Mouse (Mus musculus): ENCODE results near the gene Pex6. TPM values are rescaled to one million over a fixed set of nuclear protein-coding genes. Genes with fewer than 3 reads are reported as not detected.

The Pex6 gene
- polyA plus RNA-seq (2016; fragmentation: Nextera tagmentation; extraction: Ambion mirVana) = 33.7 and 36.0 TPM in 2 replicates

DNA sequence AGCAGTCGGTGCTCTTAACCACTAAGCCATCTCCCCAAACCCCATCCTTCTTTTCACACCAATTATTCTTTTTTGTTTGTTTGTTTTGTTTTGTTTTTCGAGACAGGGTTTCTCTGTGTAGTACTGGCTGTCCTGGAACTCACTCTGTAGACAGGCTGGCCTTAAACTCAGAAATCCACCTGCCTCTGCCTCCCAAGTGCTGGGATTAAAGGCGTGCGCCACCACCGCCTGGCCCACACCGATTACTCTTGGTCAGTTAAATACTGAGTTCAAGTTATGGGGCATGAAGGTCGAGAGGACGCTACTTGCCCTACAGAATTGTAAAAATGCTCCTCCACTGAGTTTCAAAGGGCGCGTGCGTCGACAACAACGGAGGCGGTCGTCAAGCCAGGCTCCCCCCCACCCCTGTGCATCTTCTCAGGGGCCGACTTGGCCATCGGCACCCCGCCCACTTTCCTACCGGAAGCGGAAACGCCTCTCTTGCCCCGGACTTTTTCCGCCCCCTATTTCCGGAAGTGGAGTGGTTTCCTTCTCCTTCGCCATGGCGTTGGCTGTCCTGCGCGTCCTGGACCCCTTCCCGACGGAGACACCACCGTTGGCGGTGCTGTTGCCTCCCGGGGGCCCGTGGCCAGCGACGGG lies at the start of gene Pex6:
Pex6 (plus strand) TSS at position 505 of the 639 bp plus-strand sequence.
- H3K4me2 ChIP-seq (replicated peaks) = peak within 1 kb of the TSS; percentile 100
- peak within 1 kb of the TSS; percentile 94 for H3K4me3 ChIP-seq
- peak within 1 kb of the TSS; percentile 92 for H3K9ac ChIP-seq (replicated peaks)
- H3K36me3 ChIP-seq = peaks cover 26% of the 10 kb centered on the region
- peak; percentile 89 for ATAC-seq (ENCODE audit: low FRiP score, low read depth)
- no peaks in the 10 kb centered on the region for H3K27me3 ChIP-seq
- 7% methylated on average over 36 of the region's 36 CpGs for WGBS
- peaks cover 22% of the 10 kb centered on the region for H3K4me1 ChIP-seq
- H3K27ac ChIP-seq (replicated peaks) = peak within 1 kb of the TSS; percentile 77
- H3K9me3 ChIP-seq = no peaks in the 10 kb centered on the region

DNA sequence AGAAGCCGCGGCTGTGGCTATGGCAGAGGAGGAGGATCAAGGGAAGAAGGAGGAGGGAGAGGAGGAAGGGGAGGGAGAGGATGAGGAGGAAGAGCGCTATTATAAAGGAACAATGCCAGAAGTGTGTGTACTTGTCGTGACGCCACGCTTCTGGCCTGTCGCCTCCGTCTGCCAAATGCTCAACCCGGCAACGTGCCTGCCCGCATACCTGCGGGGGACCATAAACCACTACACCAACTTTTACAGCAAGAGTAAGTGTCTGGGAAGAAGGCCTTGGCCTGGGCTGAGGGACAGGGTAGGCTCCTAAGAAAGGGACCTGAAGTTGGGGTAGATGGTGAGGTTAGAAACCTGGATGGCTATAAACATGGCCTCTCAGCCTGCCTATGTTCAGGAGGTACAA lies 49.3 kb upstream of the Pex6 start:
- H3K4me3 ChIP-seq = no peak overlapping the region
- no peak for ATAC-seq (ENCODE audit: low FRiP score, low read depth)
- H3K27ac ChIP-seq (replicated peaks) = no peak overlapping the region
- H3K9ac ChIP-seq (replicated peaks) = no peak overlapping the region
- WGBS = 90% methylated on average over 12 of the region's 12 CpGs
- H3K9me3 ChIP-seq = no peaks in the 10 kb centered on the region
- no peaks in the 10 kb centered on the region for H3K4me1 ChIP-seq
- no peak overlapping the region for H3K4me2 ChIP-seq (replicated peaks)
- H3K27me3 ChIP-seq = no peaks in the 10 kb centered on the region
- H3K36me3 ChIP-seq = peaks cover 94% of the 10 kb centered on the region

DNA sequence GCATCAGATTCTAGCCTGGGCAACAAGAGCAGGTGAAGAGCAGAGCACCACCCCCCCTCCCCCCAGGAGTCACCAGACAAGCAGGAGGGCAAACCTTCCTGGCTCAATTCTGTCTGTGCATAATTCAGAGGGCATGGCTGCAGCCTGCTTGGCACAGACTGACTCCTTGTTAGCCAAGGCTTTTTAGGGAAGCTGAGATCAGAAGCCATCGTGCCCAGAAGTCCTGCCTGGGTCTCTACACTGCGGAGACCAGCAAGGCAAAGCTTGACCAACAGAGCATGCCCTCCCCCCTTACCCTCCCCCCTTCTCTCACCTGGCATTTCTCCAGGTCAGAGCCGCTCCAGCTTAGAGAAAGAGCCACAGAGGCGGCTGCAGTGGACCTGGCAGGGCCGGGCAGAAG lies 48.5 kb upstream of the Pex6 start:
- Histone ChIP-seq H3K4me3 (no peak overlapping the region), H3K27me3 (no peaks in the 10 kb centered on the region), H3K36me3 (peaks cover 91% of the 10 kb centered on the region), H3K27ac (replicated peaks) (no peak overlapping the region), H3K9ac (replicated peaks) (no peak overlapping the region), H3K4me1 (no peaks in the 10 kb centered on the region), H3K9me3 (no peaks in the 10 kb centered on the region), H3K4me2 (replicated peaks) (no peak overlapping the region)
- 92% methylated on average over 5 of the region's 5 CpGs for WGBS
- no peak for ATAC-seq (ENCODE audit: low FRiP score, low read depth)

DNA sequence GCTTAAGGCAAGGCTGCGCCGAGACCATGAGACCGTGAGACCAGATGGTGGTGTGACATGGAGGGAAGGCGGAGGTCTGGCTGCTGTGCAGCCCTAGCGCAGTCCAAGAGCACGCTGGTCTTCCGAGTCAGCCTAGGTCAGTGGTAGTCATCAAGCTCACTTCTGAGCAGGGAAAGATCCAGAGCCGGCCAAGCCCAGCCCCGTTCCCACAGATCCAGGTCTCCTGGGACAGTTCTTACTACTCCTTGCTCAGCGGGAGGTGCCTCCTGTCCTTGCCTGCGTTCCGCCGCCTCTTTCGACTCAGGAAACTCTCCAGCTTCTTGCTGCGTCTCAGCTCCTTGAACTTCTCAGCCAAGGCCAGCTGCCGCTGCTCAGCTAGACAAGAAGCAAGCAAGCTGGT lies 43.6 kb upstream of the Pex6 start:
- no peak overlapping the region for H3K4me2 ChIP-seq (replicated peaks)
- no peak for ATAC-seq (ENCODE audit: low FRiP score, low read depth)
- H3K9me3 ChIP-seq = no peaks in the 10 kb centered on the region
- H3K4me1 ChIP-seq = no peaks in the 10 kb centered on the region
- WGBS = 96% methylated on average over 16 of the region's 16 CpGs
- H3K27ac ChIP-seq (replicated peaks) = no peak overlapping the region
- no peak overlapping the region for H3K9ac ChIP-seq (replicated peaks)
- no peaks in the 10 kb centered on the region for H3K27me3 ChIP-seq
- H3K36me3 ChIP-seq = peaks cover 77% of the 10 kb centered on the region
- no peak overlapping the region for H3K4me3 ChIP-seq

DNA sequence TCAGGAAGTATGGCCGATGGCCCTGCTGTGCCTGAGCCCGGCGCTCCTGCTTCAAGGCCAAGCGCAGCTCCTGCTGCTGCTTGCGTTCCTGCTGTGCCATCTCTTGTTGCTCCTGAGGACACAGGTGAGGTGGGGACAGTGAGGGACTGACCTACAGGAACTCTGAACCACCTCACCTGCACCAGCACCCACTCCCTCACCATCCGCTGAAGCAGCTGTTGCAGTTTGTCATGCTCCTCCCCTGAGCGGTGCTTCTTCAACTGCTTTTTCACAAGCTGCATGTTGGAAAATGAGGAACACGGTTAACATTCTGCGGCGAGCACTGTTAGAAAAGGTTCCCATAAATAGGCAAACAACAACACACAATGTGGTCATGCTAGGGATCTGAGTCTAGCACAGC lies 41.4 kb upstream of the Pex6 start:
- Histone ChIP-seq H3K4me1 (peaks cover 17% of the 10 kb centered on the region), H3K36me3 (peaks cover 62% of the 10 kb centered on the region), H3K27ac (replicated peaks) (no peak overlapping the region), H3K9ac (replicated peaks) (no peak overlapping the region), H3K4me3 (no peak overlapping the region), H3K9me3 (no peaks in the 10 kb centered on the region), H3K4me2 (replicated peaks) (no peak overlapping the region), H3K27me3 (no peaks in the 10 kb centered on the region)
- ATAC-seq (ENCODE audit: low FRiP score, low read depth) = no peak
- WGBS = 91% methylated on average over 10 of the region's 10 CpGs

DNA sequence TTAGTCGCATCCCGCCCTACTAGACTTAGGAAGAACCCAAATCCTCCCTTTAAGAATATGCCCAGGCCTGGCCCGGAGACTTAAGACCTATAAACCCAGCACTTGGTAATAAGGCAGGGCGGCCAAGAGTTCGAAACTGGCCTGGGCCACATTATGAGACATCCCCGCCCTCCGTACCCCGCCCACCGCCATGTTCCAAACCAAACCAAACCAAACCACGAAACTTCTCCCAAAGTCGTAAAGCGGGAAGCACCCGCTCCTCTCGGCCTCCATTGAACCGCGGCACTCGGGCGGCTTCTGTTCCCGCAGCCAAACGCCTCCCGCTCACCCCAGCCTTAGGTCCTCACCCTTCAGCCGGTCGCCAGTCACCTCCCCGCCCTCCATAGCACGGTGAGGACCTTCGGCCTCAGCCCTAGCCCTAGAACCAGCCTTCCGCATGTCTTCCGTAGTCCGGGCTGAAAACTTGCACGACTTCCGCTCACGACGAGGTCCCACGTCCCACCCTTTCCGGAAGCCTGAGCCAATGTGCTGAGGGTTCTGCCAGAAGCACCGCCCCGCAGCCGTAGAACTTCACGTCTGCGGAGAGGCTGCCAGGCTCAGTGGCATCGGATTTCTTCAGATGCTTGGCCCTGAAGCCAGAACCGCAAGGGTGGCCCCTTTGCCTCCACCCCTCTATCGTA lies 37.3 kb upstream of the Pex6 start, which contains the start of gene Rrp36:
Rrp36 (minus strand) TSS at position 503 of the 680 bp plus-strand sequence.
- Histone ChIP-seq H3K4me2 (replicated peaks) (peak within 1 kb of the TSS; percentile 84), H3K36me3 (peaks cover 68% of the 10 kb centered on the region), H3K27me3 (no peaks in the 10 kb centered on the region), H3K4me1 (peaks cover 32% of the 10 kb centered on the region), H3K27ac (replicated peaks) (peak within 1 kb of the TSS; percentile 54), H3K9ac (replicated peaks) (peak within 1 kb of the TSS; percentile 69), H3K4me3 (peak within 1 kb of the TSS; percentile 76), H3K9me3 (no peaks in the 10 kb centered on the region)
- WGBS = under 1% methylated on average over 43 of the region's 43 CpGs
- ATAC-seq (ENCODE audit: low FRiP score, low read depth) = peak; percentile 90

DNA sequence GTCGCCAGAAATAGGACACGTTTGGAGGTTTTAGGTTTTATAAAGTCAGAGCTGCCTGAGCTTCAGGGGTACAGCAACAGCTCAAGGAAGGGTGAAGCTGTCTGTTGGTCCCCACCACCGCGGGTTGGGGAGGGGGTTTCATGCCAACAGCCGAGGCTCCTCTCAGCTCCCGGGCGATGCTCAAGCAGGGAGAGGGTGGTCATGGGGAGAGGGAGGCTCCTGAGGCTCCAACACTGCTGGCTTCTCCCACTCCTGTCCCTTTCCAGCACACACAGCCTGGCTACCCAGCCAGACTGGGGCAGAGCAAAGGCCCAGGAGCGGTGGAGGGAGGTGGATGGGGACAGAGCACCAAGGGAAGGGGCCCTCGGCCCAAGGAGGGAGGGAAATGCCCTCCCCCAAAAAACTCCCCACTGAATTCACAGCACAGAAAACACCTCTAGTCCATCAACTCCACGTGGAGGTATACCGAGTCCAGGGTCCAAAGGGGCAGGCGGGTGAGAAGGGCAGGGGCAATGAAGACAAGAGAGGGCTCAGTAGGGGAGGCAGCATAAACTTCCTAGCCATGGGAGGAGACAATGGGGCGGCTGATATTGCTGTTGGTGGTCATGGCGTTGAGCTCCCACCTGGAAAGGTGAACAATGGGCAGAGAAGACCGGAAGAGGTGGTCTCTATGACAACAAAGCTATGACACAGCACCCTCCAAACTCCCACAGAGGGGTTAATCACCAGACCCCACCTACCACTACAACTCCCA lies 36.6 kb upstream of the Pex6 start:
- H3K9me3 ChIP-seq = no peaks in the 10 kb centered on the region
- peaks cover 39% of the 10 kb centered on the region for H3K4me1 ChIP-seq
- ATAC-seq (ENCODE audit: low FRiP score, low read depth) = peak; percentile 27
- H3K4me2 ChIP-seq (replicated peaks) = peak overlapping the region; percentile 84
- H3K27me3 ChIP-seq = no peaks in the 10 kb centered on the region
- peaks cover 60% of the 10 kb centered on the region for H3K36me3 ChIP-seq
- WGBS = 18% methylated on average over 14 of the region's 15 CpGs
- H3K9ac ChIP-seq (replicated peaks) = peak overlapping the region; percentile 61
- peak overlapping the region; percentile 76 for H3K4me3 ChIP-seq
- peak overlapping the region; percentile 54 for H3K27ac ChIP-seq (replicated peaks)

DNA sequence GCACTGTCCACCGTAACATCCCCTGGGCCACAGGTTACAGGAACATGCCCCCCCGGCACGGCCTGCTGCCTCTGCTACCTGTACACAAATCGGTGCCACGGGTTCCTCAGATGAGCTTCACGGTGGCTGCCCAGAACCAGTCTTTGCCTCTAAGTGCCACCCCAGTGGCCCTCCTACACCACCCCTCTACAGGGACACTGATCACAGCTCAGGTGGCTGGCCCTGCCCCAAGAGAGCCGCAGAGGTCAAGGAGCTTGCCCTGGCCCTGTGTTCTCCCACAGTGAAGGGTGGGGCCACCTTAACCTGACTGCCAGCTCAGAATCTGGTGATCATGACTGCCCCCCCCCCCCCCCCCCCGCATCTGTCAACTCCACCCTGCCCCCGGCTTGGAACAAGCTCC lies 32.8 kb upstream of the Pex6 start, which contains the start of gene Mea1:
Mea1 (plus strand) TSS at position 378 of the 400 bp plus-strand sequence.
- Histone ChIP-seq H3K4me3 (peak within 1 kb of the TSS; percentile 72), H3K27me3 (no peaks in the 10 kb centered on the region), H3K27ac (replicated peaks) (no peak within 1 kb of the TSS), H3K36me3 (peaks cover 47% of the 10 kb centered on the region), H3K9ac (replicated peaks) (peak within 1 kb of the TSS; percentile 67), H3K4me1 (peaks cover 46% of the 10 kb centered on the region), H3K9me3 (no peaks in the 10 kb centered on the region), H3K4me2 (replicated peaks) (peak within 1 kb of the TSS; percentile 95)
- ATAC-seq (ENCODE audit: low FRiP score, low read depth) = no peak
- WGBS = 95% methylated on average over 8 of the region's 9 CpGs

DNA sequence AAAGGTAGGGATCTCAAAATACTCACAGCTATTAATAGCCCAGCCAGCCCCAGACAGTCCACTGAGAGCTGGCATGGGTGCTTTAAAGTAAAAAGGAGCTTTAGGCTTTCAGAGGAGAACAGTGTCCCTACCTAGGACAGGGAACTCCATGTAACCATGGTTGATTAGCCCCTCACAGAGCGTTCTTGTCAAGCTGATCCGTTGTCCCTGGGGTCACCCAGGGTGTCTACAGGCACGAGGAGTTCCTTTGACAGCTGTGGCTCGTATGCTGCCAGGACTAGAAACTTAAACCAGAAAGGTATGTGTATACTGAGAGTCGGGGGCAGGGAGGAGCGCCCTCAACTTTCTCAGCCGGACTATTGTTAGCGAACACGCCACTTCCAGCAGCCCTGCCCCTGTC lies 32.4 kb upstream of the Pex6 start:
- peak overlapping the region; percentile 95 for H3K4me2 ChIP-seq (replicated peaks)
- no peak for ATAC-seq (ENCODE audit: low FRiP score, low read depth)
- no peak overlapping the region for H3K27ac ChIP-seq (replicated peaks)
- H3K36me3 ChIP-seq = peaks cover 52% of the 10 kb centered on the region
- WGBS = 68% methylated on average over 9 of the region's 9 CpGs
- H3K9me3 ChIP-seq = no peaks in the 10 kb centered on the region
- 0 out of 2 replicates have a peak overlapping the region, but pooled peaks have one; percentile 4 for H3K4me3 ChIP-seq
- peak overlapping the region; percentile 67 for H3K9ac ChIP-seq (replicated peaks)
- peaks cover 42% of the 10 kb centered on the region for H3K4me1 ChIP-seq
- H3K27me3 ChIP-seq = no peaks in the 10 kb centered on the region

DNA sequence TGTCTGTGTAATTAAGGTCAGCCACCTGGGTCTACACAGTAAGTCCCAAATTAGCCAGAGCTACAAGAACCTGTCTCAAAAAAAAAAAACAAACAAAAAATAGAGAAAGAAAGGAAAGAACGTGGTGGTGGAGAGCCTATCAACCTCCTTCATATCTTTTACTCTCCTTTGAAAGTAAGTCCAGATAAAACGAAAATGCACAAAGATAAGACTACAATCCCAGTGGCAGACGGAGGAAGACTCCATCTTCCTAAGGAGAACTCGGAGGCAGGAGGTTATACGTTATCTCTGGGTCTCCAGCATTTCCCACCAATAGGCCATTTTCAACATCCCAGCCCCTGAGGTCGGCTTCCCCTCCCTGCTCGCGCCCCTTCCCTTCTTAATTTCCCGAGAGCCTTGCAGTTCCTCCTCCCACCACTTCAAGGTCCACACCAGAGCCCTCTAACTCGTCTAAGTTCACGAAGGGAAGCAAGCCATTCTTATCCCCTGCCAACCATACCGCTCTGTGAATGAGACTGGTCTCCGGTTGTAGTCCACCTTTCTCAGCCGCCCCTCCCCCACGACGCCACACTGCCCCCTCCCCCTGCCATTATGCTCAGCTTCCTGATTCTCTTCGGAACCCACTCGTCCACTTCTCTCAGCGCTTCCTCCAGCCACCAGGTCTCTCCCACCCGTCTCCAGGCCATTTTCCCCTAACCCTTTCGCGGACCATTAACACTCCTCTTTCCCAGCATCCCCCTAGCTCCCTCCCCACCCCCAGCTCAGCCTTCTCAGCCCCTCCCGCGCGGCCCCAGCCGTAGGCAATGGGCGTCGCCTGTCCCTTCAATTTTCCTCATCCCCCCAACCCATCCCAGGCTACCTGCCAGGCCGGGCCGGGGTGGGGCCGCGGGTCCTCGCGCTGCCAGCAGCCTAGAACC lies 31.2 kb upstream of the Pex6 start:
- Histone ChIP-seq H3K4me1 (peaks cover 33% of the 10 kb centered on the region), H3K36me3 (peaks cover 58% of the 10 kb centered on the region), H3K27me3 (no peaks in the 10 kb centered on the region), H3K4me2 (replicated peaks) (peak overlapping the region; percentile 95), H3K4me3 (peak overlapping the region; percentile 72), H3K9ac (replicated peaks) (peak overlapping the region; percentile 67), H3K9me3 (no peaks in the 10 kb centered on the region), H3K27ac (replicated peaks) (peak overlapping the region; percentile 86)
- ATAC-seq (ENCODE audit: low FRiP score, low read depth) = 0 out of 2 replicates have a peak, but pooled peaks have one; percentile 7
- under 1% methylated on average over 34 of the region's 34 CpGs for WGBS

DNA sequence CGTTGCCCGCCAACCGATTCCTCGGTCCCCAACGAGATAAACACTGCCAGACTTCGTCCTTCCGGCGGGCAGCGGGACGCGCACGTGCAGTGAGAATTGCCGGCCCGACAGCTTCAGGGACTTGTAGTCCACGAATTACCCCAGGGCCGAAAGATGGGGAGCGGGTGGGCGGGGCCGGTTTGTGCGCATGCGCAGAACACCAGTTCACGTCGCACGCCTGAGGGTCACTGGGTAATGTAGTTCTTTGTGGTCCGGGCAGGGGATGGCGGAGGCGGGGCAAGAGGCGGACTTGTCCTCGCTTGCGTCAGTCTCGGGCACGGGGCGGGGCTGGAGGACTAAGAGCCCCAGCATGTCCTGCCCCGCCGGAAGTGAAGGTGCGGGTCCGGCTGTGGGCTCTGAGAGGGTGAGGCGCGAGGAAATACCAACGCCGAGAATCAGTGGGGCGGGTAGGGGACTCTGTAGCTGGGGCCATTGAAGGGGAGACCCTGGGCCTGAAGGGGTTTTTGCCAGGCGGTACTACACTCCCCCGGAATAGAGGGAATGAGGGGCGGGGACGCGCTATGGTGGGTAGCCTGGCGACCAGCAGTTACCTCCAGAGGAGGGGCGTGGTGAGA lies 30.4 kb upstream of the Pex6 start, which contains the start of gene Klhdc3:
Klhdc3 (minus strand) TSS at position 155 of the 614 bp plus-strand sequence.
- ATAC-seq (ENCODE audit: low FRiP score, low read depth) = peak; percentile 97
- under 1% methylated on average over 49 of the region's 49 CpGs for WGBS
- Histone ChIP-seq H3K4me3 (peak within 1 kb of the TSS; percentile 72), H3K36me3 (peaks cover 58% of the 10 kb centered on the region), H3K27ac (replicated peaks) (peak within 1 kb of the TSS; percentile 86), H3K4me2 (replicated peaks) (peak within 1 kb of the TSS; percentile 95), H3K9me3 (no peaks in the 10 kb centered on the region), H3K9ac (replicated peaks) (peak within 1 kb of the TSS; percentile 73), H3K27me3 (no peaks in the 10 kb centered on the region), H3K4me1 (peaks cover 32% of the 10 kb centered on the region)

Data from midbrain, embryonic 12.5 days (tissue).